Mouse (Mus musculus): ENCODE results near the gene Amph.
"Not testable (repeated sequence)": the region's sequence is repeated elsewhere in the genome, so short reads cannot be mapped to it uniquely, and the experiment has no call there.

Gene Amph

GRCm38 (mm10) chr13:19025091-19025688 is 77.2 kb downstream of the Amph start:
- ATAC-seq (ENCODE audit: insufficient number of reproducible peaks, low FRiP score, low TSS enrichment), result no peak

GRCm38 (mm10) chr13:19025906-19026305 is 77.9 kb downstream of the Amph start:
- peak; percentile 72 for ATAC-seq (ENCODE audit: insufficient number of reproducible peaks, low FRiP score, low TSS enrichment)

- peak; percentile 33; the same call in 1 of the 2 replicates for ATAC-seq (ENCODE audit: insufficient number of reproducible peaks, low FRiP score, low TSS enrichment)
These were observed 78.9 kb downstream of the Amph start for GRCm38 (mm10) chr13:19026923-19027322.

- ATAC-seq (ENCODE audit: insufficient number of reproducible peaks, low FRiP score, low TSS enrichment), result peak; percentile 65
These were observed 79.9 kb downstream of the Amph start for GRCm38 (mm10) chr13:19027766-19028350.

GRCm38 (mm10) chr13:19031916-19032688 is 84.1 kb downstream of the Amph start:
- no peak for ATAC-seq (ENCODE audit: insufficient number of reproducible peaks, low FRiP score, low TSS enrichment)

GRCm38 (mm10) chr13:19052090-19052489 is 104.1 kb downstream of the Amph start:
- no peak for ATAC-seq (ENCODE audit: insufficient number of reproducible peaks, low FRiP score, low TSS enrichment)

GRCm38 (mm10) chr13:19054504-19054903 is 106.5 kb downstream of the Amph start:
- ATAC-seq (ENCODE audit: insufficient number of reproducible peaks, low FRiP score, low TSS enrichment), result no peak

- ATAC-seq (ENCODE audit: insufficient number of reproducible peaks, low FRiP score, low TSS enrichment), result no peak
These were observed 124.3 kb downstream of the Amph start for GRCm38 (mm10) chr13:19072261-19072660.

- ATAC-seq (ENCODE audit: insufficient number of reproducible peaks, low FRiP score, low TSS enrichment), result no peak
These were observed 129.4 kb downstream of the Amph start for GRCm38 (mm10) chr13:19077427-19077826.

- no peak for ATAC-seq (ENCODE audit: insufficient number of reproducible peaks, low FRiP score, low TSS enrichment)
These were observed 133.9 kb downstream of the Amph start for GRCm38 (mm10) chr13:19081932-19082331.

GRCm38 (mm10) chr13:19094571-19094970 is 146.6 kb downstream of the Amph start:
- ATAC-seq (ENCODE audit: insufficient number of reproducible peaks, low FRiP score, low TSS enrichment), result no peak

- ATAC-seq (ENCODE audit: insufficient number of reproducible peaks, low FRiP score, low TSS enrichment), result peak; percentile 95
These were observed 149.1 kb downstream of the Amph start for GRCm38 (mm10) chr13:19097117-19097516.

- ATAC-seq (ENCODE audit: insufficient number of reproducible peaks, low FRiP score, low TSS enrichment), result no peak; the same call in 1 of the 2 replicates
These were observed 153.9 kb downstream of the Amph start for GRCm38 (mm10) chr13:19101889-19102402.

- peak; percentile 75 for ATAC-seq (ENCODE audit: insufficient number of reproducible peaks, low FRiP score, low TSS enrichment)
These were observed 158.4 kb downstream of the Amph start for GRCm38 (mm10) chr13:19106418-19106817.

- no peak for ATAC-seq (ENCODE audit: insufficient number of reproducible peaks, low FRiP score, low TSS enrichment)
These were observed 161.3 kb downstream of the Amph start for GRCm38 (mm10) chr13:19109331-19109730.

GRCm38 (mm10) chr13:19113034-19113922 is 165.3 kb downstream of the Amph start:
- no peak for ATAC-seq (ENCODE audit: insufficient number of reproducible peaks, low FRiP score, low TSS enrichment)

- not testable (repeated sequence) for ATAC-seq (ENCODE audit: insufficient number of reproducible peaks, low FRiP score, low TSS enrichment)
These were observed 166.8 kb downstream of the Amph start for GRCm38 (mm10) chr13:19114761-19115160.

- no peak for ATAC-seq (ENCODE audit: insufficient number of reproducible peaks, low FRiP score, low TSS enrichment)
These were observed 179.0 kb downstream of the Amph start for GRCm38 (mm10) chr13:19126912-19127552.

GRCm38 (mm10) chr13:19133833-19134232 is 185.8 kb downstream of the Amph start:
- ATAC-seq (ENCODE audit: insufficient number of reproducible peaks, low FRiP score, low TSS enrichment), result peak; percentile 47; the same call in 1 of the 2 replicates

- ATAC-seq (ENCODE audit: insufficient number of reproducible peaks, low FRiP score, low TSS enrichment), result no peak
These were observed 189.2 kb downstream of the Amph start for GRCm38 (mm10) chr13:19137212-19137611.
